Mouse (Mus musculus): Measurements from ENCODE around the gene Ccdc54.

The Ccdc54 gene

DNA sequence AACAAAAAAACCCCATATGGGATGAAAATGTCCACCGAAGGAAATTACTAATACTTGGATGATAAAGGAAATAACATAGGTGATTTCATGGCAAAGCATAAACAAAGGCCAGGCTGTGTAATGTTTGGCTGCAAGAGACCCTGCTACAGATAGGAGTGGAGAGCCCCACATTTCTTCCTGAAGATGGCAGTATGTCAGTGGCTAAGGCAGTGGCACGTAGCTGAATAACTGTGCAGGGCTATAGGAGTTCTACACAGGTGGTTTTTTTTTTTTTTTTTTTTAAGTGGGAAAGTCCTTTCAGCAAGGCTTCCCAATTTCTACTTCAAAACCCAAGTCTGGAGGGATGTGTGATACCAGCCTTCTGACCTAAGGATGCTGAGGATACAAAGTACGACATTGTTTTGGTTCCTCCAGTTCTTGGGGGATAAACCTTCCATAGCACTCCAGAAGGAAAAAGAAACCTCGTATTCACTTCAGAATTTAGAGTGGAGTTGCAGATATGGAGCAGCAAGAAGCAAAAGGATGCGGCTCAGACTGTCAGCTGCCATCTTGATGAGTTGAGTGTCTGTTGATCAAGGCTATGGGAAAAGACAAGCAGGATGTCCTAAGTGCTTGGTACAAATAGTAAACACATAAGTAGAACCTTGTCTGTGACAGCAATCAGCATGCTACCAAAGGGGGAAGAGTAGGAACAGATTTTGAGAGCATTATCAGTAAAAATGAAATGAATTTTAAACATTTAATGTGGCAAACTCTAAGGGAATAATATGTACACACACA, 48.2 kb downstream of the Ccdc54 start:
- no peak for DNase-seq (ENCODE audit: low read depth in 2 of 2, low spot score in 2 of 2)

Data from CD8-positive naive resting alpha-beta T cell, adult 2 months (primary cell).